Mouse (Mus musculus) CH12.LX (cell line): ENCODE measurements around the gene Nfia. TPM values are rescaled to one million over a fixed set of nuclear protein-coding genes. Genes with fewer than 3 reads are reported as not detected.

Source experiments
- DNase-seq: peaks from one replicate; pipeline ENCODE4 v3.0.0-alpha.2; 2013; ENCODE audit errors: extremely low read depth
- H3K27ac ChIP-seq: 2 replicates; pipeline ENCODE4 v1.5.1; 2012; ENCODE audit warnings: low read depth, mild to moderate bottlenecking, control low read depth, moderate library complexity; ENCODE audit not compliant: insufficient read depth
- H3K27me3 ChIP-seq: replicated peaks from 2 replicates; pipeline ENCODE3; 2012; ENCODE audit warnings: inconsistent platforms
- H3K36me3 ChIP-seq, 2 experiments: replicated peaks in 1 of 2; 2 replicates each; pipeline versions ENCODE3 to v1.6.1; 2012; ENCODE audit warnings: inconsistent platforms in 1 of 2, low read length in 1 of 2, mild to moderate bottlenecking in 1 of 2, mixed read lengths in 1 of 2, moderate library complexity in 1 of 2; ENCODE audit not compliant: control insufficient read depth in 1 of 2, insufficient read depth in 1 of 2
- H3K4me1 ChIP-seq, 2 experiments: 2 replicates each; pipeline ENCODE4 v1.6.1; 2012; ENCODE audit warnings: inconsistent platforms in 1 of 2, moderate library complexity in 1 of 2; ENCODE audit not compliant: insufficient read depth in 2 of 2, control insufficient read depth in 1 of 2
- H3K4me2 ChIP-seq: 2 replicates; pipeline ENCODE4 v1.6.1; 2012; ENCODE audit warnings: low read depth, mild to moderate bottlenecking, control low read depth; ENCODE audit not compliant: poor library complexity, insufficient read depth, severe bottlenecking
- H3K4me3 ChIP-seq, 3 experiments: fragments of 150-350 bp in 1 of 3; sonication (generic) in 1 of 3; replicated peaks in 1 of 3; 2 replicates each; pipeline versions ENCODE3 to v1.5.1; 2011 to 2012; ENCODE audit warnings: low read depth in 2 of 3, low read length in 2 of 3, mild to moderate bottlenecking in 2 of 3, moderate library complexity in 2 of 3, control low read depth in 1 of 3, improper control_type of control experiment in 1 of 3, inconsistent platforms in 1 of 3, mixed read lengths in 1 of 3; ENCODE audit not compliant: poor library complexity in 1 of 3
- H3K79me2 ChIP-seq: replicated peaks from 2 replicates; pipeline ENCODE4 v1.6.1; 2012; ENCODE audit warnings: mild to moderate bottlenecking, moderate library complexity; ENCODE audit not compliant: control insufficient read depth, poor library complexity, insufficient read depth, severe bottlenecking; ENCODE audit errors: extremely low read depth
- H3K9ac ChIP-seq: 2 replicates; pipeline ENCODE4 v1.6.1; 2012; ENCODE audit warnings: low read depth, mild to moderate bottlenecking, control low read depth, moderate library complexity; ENCODE audit not compliant: insufficient read depth
- H3K9me3 ChIP-seq: replicated peaks from 2 replicates; pipeline ENCODE3; 2012; ENCODE audit warnings: low read length, inconsistent platforms, mixed read lengths
- BHLHE40 ChIP-seq: IDR thresholded peaks from 2 replicates; pipeline ENCODE4 v1.6.1; 2011; ENCODE audit warnings: mild to moderate bottlenecking, low read depth, low read length, improper control_type of control experiment
- E2F4 ChIP-seq: IDR thresholded peaks from 2 replicates; pipeline ENCODE4 v1.6.1; 2011; ENCODE audit warnings: low read depth, low read length, improper control_type of control experiment; ENCODE audit not compliant: insufficient replicate concordance
- EP300 ChIP-seq: IDR thresholded peaks from 2 replicates; pipeline ENCODE4 v1.6.1; 2011; ENCODE audit warnings: low read length, improper control_type of control experiment
- ETS1 ChIP-seq: conservative IDR thresholded peaks from 2 replicates; pipeline ENCODE4 v1.6.1; 2012; ENCODE audit warnings: low read depth, mild to moderate bottlenecking, inconsistent platforms, low read length, improper control_type of control experiment, moderate library complexity
- GABPA ChIP-seq: IDR thresholded peaks from 2 replicates; pipeline ENCODE4 v1.6.1; 2012; ENCODE audit warnings: low read depth, low read length, improper control_type of control experiment, inconsistent platforms; ENCODE audit not compliant: insufficient replicate concordance
- HCFC1 ChIP-seq: IDR thresholded peaks from 2 replicates; pipeline ENCODE4 v1.6.1; 2012; ENCODE audit warnings: low read depth, mild to moderate bottlenecking, inconsistent platforms, low read length, improper control_type of control experiment
- IRF4 ChIP-seq: IDR thresholded peaks from 2 replicates; pipeline ENCODE4 v1.6.1; 2014; ENCODE audit warnings: low read depth, mild to moderate bottlenecking, inconsistent platforms, low read length, improper control_type of control experiment
- JUN ChIP-seq: IDR thresholded peaks from 2 replicates; pipeline ENCODE4 v1.6.1; 2011; ENCODE audit warnings: low read depth, mild to moderate bottlenecking, low read length, improper control_type of control experiment, moderate library complexity; ENCODE audit not compliant: insufficient read depth
- JUND ChIP-seq: conservative IDR thresholded peaks from 2 replicates; pipeline ENCODE4 v1.6.1; 2011; ENCODE audit warnings: low read depth, low read length, improper control_type of control experiment
- MAFK ChIP-seq: IDR thresholded peaks from 2 replicates; pipeline ENCODE4 v1.6.1; 2011; ENCODE audit warnings: low read length, improper control_type of control experiment; ENCODE audit not compliant: insufficient replicate concordance
- MAZ ChIP-seq: IDR thresholded peaks from 2 replicates; pipeline ENCODE4 v1.6.1; 2012; ENCODE audit warnings: low read depth, mild to moderate bottlenecking, inconsistent platforms, low read length, improper control_type of control experiment, moderate library complexity
- MXI1 ChIP-seq: IDR thresholded peaks from 2 replicates; pipeline ENCODE4 v1.6.1; 2011; ENCODE audit warnings: mild to moderate bottlenecking, low read depth, low read length, improper control_type of control experiment
- MYC ChIP-seq: IDR thresholded peaks from 2 replicates; pipeline ENCODE4 v1.6.1; 2011; ENCODE audit warnings: low read depth, mild to moderate bottlenecking, improper control_type of control experiment, low read length
- NELFE ChIP-seq: IDR thresholded peaks from 2 replicates; pipeline ENCODE4 v1.6.1; 2011; ENCODE audit warnings: low read depth, low read length, improper control_type of control experiment
- NRF1 ChIP-seq: IDR thresholded peaks from 2 replicates; pipeline ENCODE4 v1.6.1; 2014; ENCODE audit warnings: low read depth, mild to moderate bottlenecking, inconsistent platforms, low read length, improper control_type of control experiment, moderate library complexity
- PAX5 ChIP-seq: IDR thresholded peaks from 2 replicates; pipeline ENCODE4 v1.6.1; 2012; ENCODE audit warnings: low read length, inconsistent platforms, mixed read lengths
- POLR2AphosphoS2 ChIP-seq: IDR thresholded peaks from 2 replicates; pipeline ENCODE4 v1.6.1; 2011; ENCODE audit warnings: low read depth, low read length, improper control_type of control experiment
- SIN3A ChIP-seq: IDR thresholded peaks from 2 replicates; pipeline ENCODE4 v1.6.1; 2012; ENCODE audit warnings: low read length, improper control_type of control experiment, inconsistent platforms
- SMC3 ChIP-seq: IDR thresholded peaks from 2 replicates; pipeline ENCODE4 v1.6.1; 2011; ENCODE audit warnings: low read depth, low read length, improper control_type of control experiment
- TBP ChIP-seq: conservative IDR thresholded peaks from 2 replicates; pipeline ENCODE4 v1.6.1; 2011; ENCODE audit warnings: low read depth, low read length, improper control_type of control experiment
- TCF12 ChIP-seq: IDR thresholded peaks from 2 replicates; pipeline ENCODE4 v1.6.1; 2014; ENCODE audit warnings: low read depth, mild to moderate bottlenecking, inconsistent platforms, low read length, improper control_type of control experiment
- USF1 ChIP-seq: IDR thresholded peaks from 2 replicates; pipeline ENCODE4 v1.6.1; 2014; ENCODE audit warnings: low read depth, mild to moderate bottlenecking, inconsistent platforms, low read length, improper control_type of control experiment
- USF2 ChIP-seq: conservative IDR thresholded peaks from 2 replicates; pipeline ENCODE4 v1.6.1; 2011; ENCODE audit warnings: low read depth, low read length, improper control_type of control experiment
- ZMIZ1 ChIP-seq: IDR thresholded peaks from 2 replicates; pipeline ENCODE4 v1.6.1; 2012; ENCODE audit warnings: low read depth, mild to moderate bottlenecking, inconsistent platforms, low read length, improper control_type of control experiment
- ZNF384 ChIP-seq: IDR thresholded peaks from 2 replicates; pipeline ENCODE4 v1.6.1; 2012; ENCODE audit warnings: low read depth, low read length, improper control_type of control experiment, inconsistent platforms
- dilution Hi-C: fragments of 300-500 bp; cut with MboI; formaldehyde crosslinking; loops from 2 replicates; pipeline ENCODE4 v1.14.3; 2020; ENCODE audit warnings: low sequenced_read_pairs; ENCODE audit not compliant: extremely low pct_unique_long_range_greater_than_20kb, extremely low pct_ligation_motif_present
- in situ Hi-C: fragments of 300-500 bp; cut with MboI; formaldehyde crosslinking; loops from 3 replicates; pipeline ENCODE4 v1.14.3; 2019; ENCODE audit warnings: low sequenced_read_pairs, low pct_ligation_motif_present, low pct_unique_long_range_greater_than_20kb, mixed read lengths
- polyA plus RNA-seq: library from polyadenylated mRNA; unstranded; fragments of >175 nt; gene quantifications from 2 replicates; pipeline ENCODE4 v1.2.1, GENCODE M21; 2012; ENCODE audit warnings: low read depth; ENCODE audit not compliant: insufficient read length
- total RNA-seq, 2 experiments: library from RNA; depleted of rRNA; stranded (reverse); fragments of 300-350 nt in 1 of 2; fragments of >200 nt in 1 of 2; gene quantifications; 2 replicates each; pipeline ENCODE4 v1.2.3; 2012 to 2014

Gene Nfia
- total and polyA plus RNA-seq, 3 experiments = not detected

- no peak for DNase-seq
- in situ Hi-C loops = no loop called here
- Histone ChIP-seq H3K9ac (no peak overlapping the region), H3K27me3 (no peaks in the 10 kb centered on the region), H3K4me2 (no peak overlapping the region), H3K4me1 (no peaks in the 10 kb centered on the region), H3K9me3 (peaks cover 77% of the 10 kb centered on the region), H3K36me3 (no peaks in the 10 kb centered on the region), H3K79me2 (no peaks in the 10 kb centered on the region), H3K27ac (no peak overlapping the region), H3K4me3 (no peak overlapping the region)
- TF ChIP-seq HCFC1 (no peak), USF1 (no peak), MXI1 (no peak), TBP (no peak), NELFE (no peak), MAZ (no peak), USF2 (no peak), ETS1 (no peak), ZNF384 (no peak), TCF12 (no peak), NRF1 (no peak)
- dilution Hi-C loops = no loop called here
Observed at GRCm38 (mm10) chr4:98098663-98099062, 326.1 kb downstream of the Nfia start.

GRCm38 (mm10) chr4:98099433-98099832 lies 326.9 kb downstream of the Nfia start:
- DNase-seq = no peak
- Histone ChIP-seq H3K9me3 (peaks cover 77% of the 10 kb centered on the region), H3K9ac (no peak overlapping the region), H3K4me3 (no peak overlapping the region), H3K27me3 (no peaks in the 10 kb centered on the region), H3K79me2 (no peaks in the 10 kb centered on the region), H3K4me1 (no peaks in the 10 kb centered on the region), H3K27ac (no peak overlapping the region), H3K4me2 (no peak overlapping the region), H3K36me3 (no peaks in the 10 kb centered on the region)
- in situ Hi-C loops = no loop called here
- dilution Hi-C loops = no loop called here
- TF ChIP-seq PAX5 = no peak
- no peak for TF ChIP-seq MYC
- no peak for TF ChIP-seq SIN3A
- TF ChIP-seq MAFK = no peak
- no peak for TF ChIP-seq IRF4
- TF ChIP-seq E2F4 = no peak
- TF ChIP-seq ZMIZ1 = no peak
- no peak for TF ChIP-seq USF2
- no peak for TF ChIP-seq ZNF384
- no peak for TF ChIP-seq POLR2AphosphoS2
- no peak for TF ChIP-seq JUND
- TF ChIP-seq GABPA = no peak
- TF ChIP-seq JUN = no peak
- TF ChIP-seq MAZ = no peak
- no peak for TF ChIP-seq BHLHE40
- no peak for TF ChIP-seq EP300
- no peak for TF ChIP-seq SMC3
